Comparison of ENCODE assay signal across 26 mouse cellular contexts in genomic region chr6:86281573-86282210, GRCm38 (mm10).
DNase-seq lines count a peak whose midpoint lies in the region; ATAC-seq and TF ChIP-seq lines count a peak whose summit lies in the region.
"Had no signal": no experiment of that assay in that cellular context is flagged by ENCODE, and none has a peak within 500 bp of the region (broad histone marks: within the 10 kb centered on the region; RNA-seq: fewer than 3 reads in every experiment).

No protein-coding gene starts in this region.

- no peak overlapping the region for H3K9ac ChIP-seq in forebrain, postnatal 0 days
- no peak overlapping the region for H3K9ac ChIP-seq in forebrain, embryonic 14.5 days (ENCODE audit: low read length)
- H3K9ac ChIP-seq: heart, embryonic 15.5 days; limb, embryonic 13.5 days; lung, embryonic 15.5 days; neural tube, embryonic 15.5 days; stomach, embryonic 15.5 days had no signal

- H3K79me2 ChIP-seq in C2C12 (ENCODE audit: control insufficient read depth, insufficient read depth): no peaks in the 10 kb centered on the region

- no peaks in the 10 kb centered on the region for H3K79me3 ChIP-seq in C2C12 (ENCODE audit: low read depth)

- no peaks in the 10 kb centered on the region for H3K9me3 ChIP-seq in forebrain, postnatal 0 days (ENCODE audit: low read length)
- H3K9me3 ChIP-seq in forebrain, embryonic 14.5 days (replicated peaks; ENCODE audit: control insufficient read depth, low read length): no peaks in the 10 kb centered on the region
- H3K9me3 ChIP-seq in megakaryocyte, embryonic 14.5 days: 0 out of 2 replicates have a peak, but pooled peaks cover 2% of the 10 kb centered on the region
- H3K9me3 ChIP-seq: forebrain, embryonic 10.5 days; heart, embryonic 15.5 days; limb, embryonic 13.5 days; lung, embryonic 15.5 days; neural tube, embryonic 15.5 days; stomach, embryonic 15.5 days had no signal

- DNase-seq in forebrain, postnatal 0 days: no peak
- no peak for DNase-seq in forebrain, embryonic 14.5 days (ENCODE audit: low spot score)
- peak; percentile 23 to 28 for DNase-seq in right cerebral cortex, postnatal 36 days (ENCODE audit: low spot score in 2 of 2)
- no peak for DNase-seq in urinary bladder, postnatal 10 days (ENCODE audit: low spot score)
- DNase-seq: adrenal gland, postnatal 14 days; cerebellum, adult 2 months; cerebellum, postnatal 14 days; gastrocnemius, postnatal 14 days; kidney, adult 2 months; kidney, postnatal 36 days; midbrain, embryonic 14.5 days; retina, postnatal 1 day had no signal

- peak; percentile 34; the same call in 1 of the 2 replicates for ATAC-seq in forebrain, postnatal 0 days
- ATAC-seq in forebrain, embryonic 14.5 days: no peak
- no peak for ATAC-seq in megakaryocyte, adult 5-6 weeks (ENCODE audit: poor library complexity, severe bottlenecking)
- ATAC-seq: CD4-positive, CD25-positive, alpha-beta regulatory T cell, adult 4 months; forebrain, embryonic 16.5 days; hindbrain, embryonic 16.5 days had no signal

- no peak overlapping the region for H3ac ChIP-seq in C2C12 (ENCODE audit: control insufficient read depth, insufficient read length, low read depth)

- no peaks in the 10 kb centered on the region for H3K4me1 ChIP-seq in forebrain, postnatal 0 days (ENCODE audit: insufficient read depth)
- H3K4me1 ChIP-seq in forebrain, embryonic 14.5 days (ENCODE audit: control insufficient read depth, insufficient read depth, low read length): no peaks in the 10 kb centered on the region
- peaks cover 11% of the 10 kb centered on the region; the same call in 1 of the 2 replicates for H3K4me1 ChIP-seq in megakaryocyte, embryonic 14.5 days
- H3K4me1 ChIP-seq: forebrain, embryonic 10.5 days; heart, embryonic 15.5 days; limb, embryonic 13.5 days; lung, embryonic 15.5 days; neural tube, embryonic 15.5 days; stomach, embryonic 15.5 days had no signal

- no peak overlapping the region for H3K27ac ChIP-seq in forebrain, postnatal 0 days (ENCODE audit: low read depth, low read length)
- no peak overlapping the region for H3K27ac ChIP-seq in forebrain, embryonic 14.5 days (ENCODE audit: low read depth, low read length)
- H3K27ac ChIP-seq: forebrain, embryonic 10.5 days; heart, embryonic 15.5 days; layer of hippocampus, adult 2 months; limb, embryonic 13.5 days; lung, embryonic 15.5 days; neural tube, embryonic 15.5 days; stomach, embryonic 15.5 days had no signal

- no peak overlapping the region for H3K4me2 ChIP-seq in forebrain, postnatal 0 days (ENCODE audit: low read depth)
- H3K4me2 ChIP-seq in forebrain, embryonic 14.5 days (ENCODE audit: low read length): no peak overlapping the region
- H3K4me2 ChIP-seq: heart, embryonic 15.5 days; limb, embryonic 13.5 days; liver, embryonic 11.5 days; lung, embryonic 15.5 days; neural tube, embryonic 15.5 days; stomach, embryonic 15.5 days had no signal

- 83% methylated on average over 11 of the region's 11 CpGs for WGBS in forebrain, postnatal 0 days
- 92% methylated on average over 11 of the region's 11 CpGs for WGBS in forebrain, embryonic 14.5 days

- no peaks in the 10 kb centered on the region for H3K36me3 ChIP-seq in forebrain, postnatal 0 days (ENCODE audit: insufficient read depth)
- H3K36me3 ChIP-seq in forebrain, embryonic 14.5 days (ENCODE audit: control insufficient read depth, insufficient read depth, low read length): no peaks in the 10 kb centered on the region
- no peaks in the 10 kb centered on the region for H3K36me3 ChIP-seq in megakaryocyte, embryonic 14.5 days (replicated peaks; ENCODE audit: low read length)
- H3K36me3 ChIP-seq in C2C12 (ENCODE audit: control insufficient read depth, insufficient read depth): no peaks in the 10 kb centered on the region
- H3K36me3 ChIP-seq: forebrain, embryonic 10.5 days; heart, embryonic 15.5 days; limb, embryonic 13.5 days; lung, embryonic 15.5 days; neural tube, embryonic 15.5 days; stomach, embryonic 15.5 days had no signal

- no peak for TF ChIP-seq CTCF in forebrain, postnatal 0 days (IDR thresholded peaks at IDR 0.05; ENCODE audit: low read depth)
- no peak for TF ChIP-seq CTCF in C2C12 (IDR thresholded peaks at IDR 0.05; ENCODE audit: control insufficient read depth, insufficient read depth, insufficient read length)

- no peak overlapping the region for H3K4me3 ChIP-seq in forebrain, postnatal 0 days (ENCODE audit: low read depth, low read length)
- no peak overlapping the region for H3K4me3 ChIP-seq in forebrain, embryonic 14.5 days (ENCODE audit: low read depth, low read length)
- H3K4me3 ChIP-seq in megakaryocyte, embryonic 14.5 days (replicated peaks): peak overlapping the region; percentile 42
- no peak overlapping the region for H3K4me3 ChIP-seq in C2C12 (ENCODE audit: insufficient read depth, poor library complexity, severe bottlenecking)
- H3K4me3 ChIP-seq: forebrain, embryonic 10.5 days; heart, embryonic 15.5 days; layer of hippocampus, adult 2 months; limb, embryonic 13.5 days; lung, embryonic 15.5 days; neural tube, embryonic 15.5 days; stomach, embryonic 15.5 days had no signal

- H3K27me3 ChIP-seq in forebrain, postnatal 0 days (ENCODE audit: insufficient read depth, low read length): no peaks in the 10 kb centered on the region
- no peaks in the 10 kb centered on the region for H3K27me3 ChIP-seq in forebrain, embryonic 14.5 days (replicated peaks; ENCODE audit: control insufficient read depth, insufficient read depth, low read length)
- peaks cover 11% of the 10 kb centered on the region for H3K27me3 ChIP-seq in megakaryocyte, embryonic 14.5 days (replicated peaks)
- peaks cover 10% of the 10 kb centered on the region for H3K27me3 ChIP-seq in C2C12 (ENCODE audit: control insufficient read depth, insufficient read depth, insufficient read length)
- H3K27me3 ChIP-seq: heart, embryonic 15.5 days; limb, embryonic 13.5 days; lung, embryonic 15.5 days; neural tube, embryonic 15.5 days; stomach, embryonic 15.5 days had no signal

TF ChIP-seq in C2C12, 6 proteins besides CTCF, POLR2A, EP300 and RAD21:
- no peak for TF ChIP-seq MAX (IDR thresholded peaks at IDR 0.05)
- TF ChIP-seq USF1 (IDR thresholded peaks at IDR 0.05; ENCODE audit: low read depth): peak; percentile 58
- peak; percentile 38 for TF ChIP-seq MYOD1 (IDR thresholded peaks at IDR 0.05; ENCODE audit: control insufficient read depth, insufficient read length, low read depth)
- TF ChIP-seq MYOG (IDR thresholded peaks at IDR 0.05; ENCODE audit: control insufficient read depth, extremely low read depth, insufficient read length): no peak
TF ChIP-seq in C2C12: peak in this region for 2.

Comparison
In these comparisons a context has a peak if more than half of its experiments do, and no peak if none do; other contexts are left out.
1. DNase-seq: peak in right cerebral cortex, postnatal 36 days (2 of 2); none in forebrain, postnatal 0 days (single experiment), forebrain, embryonic 14.5 days (single experiment) and urinary bladder, postnatal 10 days (single experiment).